Mouse (Mus musculus) E14TG2a.4 (cell line): Measurements from ENCODE around the gene Iqcf3.

Experiments used
- H3K27me3 ChIP-seq: 2 replicates; pipeline ENCODE4 v1.6.1; 2014; ENCODE audit warnings: low read length, control low read depth; ENCODE audit not compliant: insufficient read depth
- H3K36me3 ChIP-seq: 2 replicates; pipeline ENCODE4 v1.6.1; 2014; ENCODE audit warnings: low read length, control low read depth; ENCODE audit not compliant: insufficient read depth
- H3K4me1 ChIP-seq: replicated peaks from 2 replicates; pipeline ENCODE4 v1.6.1; 2014; ENCODE audit warnings: low read depth, low read length, control low read depth
- H3K4me3 ChIP-seq: replicated peaks from 2 replicates; pipeline ENCODE4 v1.5.1; 2014; ENCODE audit warnings: mild to moderate bottlenecking, low read length
- H3K9me3 ChIP-seq: 2 replicates; pipeline ENCODE4 v1.6.1; 2014; ENCODE audit warnings: low read length, control low read depth
- CTCF ChIP-seq: conservative IDR thresholded peaks from 2 replicates; pipeline ENCODE4 v1.5.1; 2014; ENCODE audit warnings: low read length
- NANOG ChIP-seq: IDR thresholded peaks from 2 replicates; pipeline ENCODE4 v1.6.1; 2014; ENCODE audit warnings: borderline replicate concordance, low read length, mixed read lengths
- POU5F1 ChIP-seq: IDR thresholded peaks from 2 replicates; pipeline ENCODE4 v1.6.1; 2014; ENCODE audit warnings: low read length, borderline replicate concordance

Iqcf3 gene

DNA sequence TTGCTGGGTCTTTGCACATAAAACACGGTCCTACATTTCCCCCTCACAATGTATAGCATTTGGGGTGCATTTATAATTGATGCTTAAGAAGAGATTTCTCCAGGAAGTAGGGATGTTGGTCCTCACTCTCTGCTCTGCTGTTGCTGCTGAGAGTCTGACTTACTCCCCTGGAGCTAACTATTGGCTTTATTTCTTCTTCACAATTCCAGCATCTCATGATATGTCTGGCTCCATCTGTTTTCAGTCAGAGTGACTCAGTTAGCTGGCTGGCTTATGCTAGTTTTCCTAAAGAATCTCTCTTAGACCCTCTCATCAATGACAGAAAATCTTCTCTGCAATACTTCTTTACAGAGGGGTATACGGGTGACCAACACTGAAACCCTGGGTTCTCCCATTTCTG is 14.7 kb upstream of the Iqcf3 start:
- Histone ChIP-seq H3K36me3 (no peaks in the 10 kb centered on the region), H3K4me1 (peaks cover 3% of the 10 kb centered on the region; the same call in 1 of the 2 replicates), H3K27me3 (peaks cover 7% of the 10 kb centered on the region; the same call in 1 of the 2 replicates), H3K4me3 (no peak overlapping the region), H3K9me3 (0 out of 2 replicates have a peak, but pooled peaks cover 8% of the 10 kb centered on the region)
- no peak for TF ChIP-seq NANOG
- no peak for TF ChIP-seq POU5F1
- TF ChIP-seq CTCF = no peak

- Histone ChIP-seq H3K27me3 (0 out of 2 replicates have a peak, but pooled peaks cover 5% of the 10 kb centered on the region), H3K9me3 (0 out of 2 replicates have a peak, but pooled peaks cover 8% of the 10 kb centered on the region), H3K36me3 (no peaks in the 10 kb centered on the region), H3K4me3 (no peak overlapping the region), H3K4me1 (peaks cover 3% of the 10 kb centered on the region; the same call in 1 of the 2 replicates)
- no peak for TF ChIP-seq CTCF
- no peak for TF ChIP-seq NANOG
- TF ChIP-seq POU5F1 = no peak
These were observed 11.9 kb upstream of the Iqcf3 start for GRCm38 (mm10) chr9:106573366-106573765.

DNA sequence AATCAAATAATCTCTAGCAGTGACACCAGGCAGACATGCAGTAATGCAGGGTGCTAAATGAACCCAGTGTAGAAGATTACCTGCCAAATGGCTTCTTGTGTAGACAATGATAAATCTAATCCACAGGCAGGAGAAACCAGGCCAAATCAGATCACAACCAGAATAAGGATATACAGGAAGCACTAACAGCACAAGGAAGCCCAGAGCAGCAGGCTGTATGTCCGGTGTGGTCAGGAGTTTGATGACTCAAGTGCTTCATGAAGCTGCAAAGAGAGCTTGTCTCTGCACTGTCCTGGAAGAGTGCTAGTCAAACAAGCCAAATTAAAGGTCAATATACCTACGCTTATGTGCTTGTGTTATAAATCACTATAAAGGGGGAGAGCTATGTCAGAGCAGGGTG is 10.8 kb upstream of the Iqcf3 start:
- no peak for TF ChIP-seq CTCF
- no peak for TF ChIP-seq POU5F1
- no peak for TF ChIP-seq NANOG
- Histone ChIP-seq H3K4me1 (peaks cover 3% of the 10 kb centered on the region; the same call in 1 of the 2 replicates), H3K27me3 (0 out of 2 replicates have a peak, but pooled peaks cover 5% of the 10 kb centered on the region), H3K9me3 (0 out of 2 replicates have a peak, but pooled peaks cover 8% of the 10 kb centered on the region), H3K36me3 (no peaks in the 10 kb centered on the region), H3K4me3 (no peak overlapping the region)

DNA sequence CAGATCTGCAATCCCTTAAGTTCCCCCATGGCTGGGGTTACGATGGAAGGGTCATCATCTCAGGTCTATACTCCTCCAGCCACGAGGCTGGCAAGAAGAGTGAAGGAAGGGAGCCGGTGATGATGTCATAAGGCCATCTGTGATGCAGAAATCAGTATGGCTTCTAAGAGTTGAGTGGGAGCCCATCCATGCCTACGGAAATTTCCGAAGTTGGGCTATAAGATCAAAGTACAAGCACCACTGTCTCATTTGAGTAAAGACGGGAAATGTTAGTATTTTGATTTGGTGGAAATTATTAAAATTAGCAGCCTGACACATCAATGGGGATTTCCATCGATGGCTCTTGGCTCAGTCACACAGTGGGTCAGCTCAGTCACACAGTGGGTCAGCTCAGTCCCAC is 9.5 kb upstream of the Iqcf3 start, which contains the start of gene Iqcf4:
TSS of gene Iqcf4 (minus strand) at position 101 of the 400 bp plus-strand sequence.
- H3K4me3 ChIP-seq = no peak within 1 kb of the TSS
- 0 out of 2 replicates have a peak, but pooled peaks cover 1% of the 10 kb centered on the region for H3K9me3 ChIP-seq
- 0 out of 2 replicates have a peak, but pooled peaks cover 5% of the 10 kb centered on the region for H3K27me3 ChIP-seq
- no peaks in the 10 kb centered on the region for H3K36me3 ChIP-seq
- no peak for TF ChIP-seq CTCF
- no peak for TF ChIP-seq POU5F1
- TF ChIP-seq NANOG = no peak
- H3K4me1 ChIP-seq = peaks cover 10% of the 10 kb centered on the region; the same call in 1 of the 2 replicates

- Histone ChIP-seq H3K4me1 (peaks cover 28% of the 10 kb centered on the region), H3K4me3 (peak overlapping the region; percentile 26; the same call in 1 of the 2 replicates), H3K9me3 (no peaks in the 10 kb centered on the region), H3K27me3 (no peaks in the 10 kb centered on the region), H3K36me3 (no peaks in the 10 kb centered on the region)
- TF ChIP-seq CTCF (no peak), POU5F1 (no peak), NANOG (no peak)
These were observed 5.0 kb upstream of the Iqcf3 start for GRCm38 (mm10) chr9:106566437-106566836.

GRCm38 (mm10) chr9:106564025-106564424 is 2.6 kb upstream of the Iqcf3 start:
- Histone ChIP-seq H3K4me1 (peaks cover 38% of the 10 kb centered on the region), H3K9me3 (no peaks in the 10 kb centered on the region), H3K4me3 (no peak overlapping the region), H3K36me3 (no peaks in the 10 kb centered on the region), H3K27me3 (no peaks in the 10 kb centered on the region)
- TF ChIP-seq CTCF (no peak), POU5F1 (no peak), NANOG (no peak)

- no peaks in the 10 kb centered on the region for H3K9me3 ChIP-seq
- peaks cover 38% of the 10 kb centered on the region for H3K4me1 ChIP-seq
- no peaks in the 10 kb centered on the region for H3K36me3 ChIP-seq
- no peak overlapping the region for H3K4me3 ChIP-seq
- no peak for TF ChIP-seq CTCF
- no peaks in the 10 kb centered on the region for H3K27me3 ChIP-seq
These were observed 860 bp upstream of the Iqcf3 start for GRCm38 (mm10) chr9:106562291-106562690.

GRCm38 (mm10) chr9:106534975-106535374 is 26.5 kb downstream of the Iqcf3 start:
- Histone ChIP-seq H3K4me1 (peaks cover 11% of the 10 kb centered on the region; the same call in 1 of the 2 replicates), H3K36me3 (no peaks in the 10 kb centered on the region), H3K4me3 (no peak overlapping the region), H3K9me3 (peaks cover 4% of the 10 kb centered on the region), H3K27me3 (no peaks in the 10 kb centered on the region)
- TF ChIP-seq CTCF (no peak), POU5F1 (no peak), NANOG (no peak)

GRCm38 (mm10) chr9:106534296-106534695 is 27.1 kb downstream of the Iqcf3 start:
- H3K36me3 ChIP-seq = no peaks in the 10 kb centered on the region

More at GRCm38 (mm10) chr9:106534296-106534695, 27.1 kb downstream of the Iqcf3 start:
- TF ChIP-seq POU5F1 (no peak), NANOG (peak; percentile 45; the same call in 1 of the 2 replicates), CTCF (no peak)
- no peaks in the 10 kb centered on the region for H3K27me3 ChIP-seq
- peaks cover 11% of the 10 kb centered on the region; the same call in 1 of the 2 replicates for H3K4me1 ChIP-seq
- no peaks in the 10 kb centered on the region for H3K9me3 ChIP-seq
- no peak overlapping the region for H3K4me3 ChIP-seq
